In genomic region chr7:37343021-37343593, GRCm38 (mm10) we compare ENCODE assay signal across 9 mouse cellular contexts.
A peak's percentile ranks its signal among the peaks of the same experiment; 100 is the strongest.
DNase-seq lines count a peak whose midpoint lies in the region; ATAC-seq lines count a peak whose summit lies in the region.
"Had no signal": no experiment of that assay in that cellular context is flagged by ENCODE, and none has a peak within 500 bp of the region (broad histone marks: within the 10 kb centered on the region; RNA-seq: fewer than 3 reads in every experiment).

No protein-coding gene starts in this region.

- DNase-seq in lung, postnatal 25 days (ENCODE audit: low spot score), result no peak
- DNase-seq in adipocyte (ENCODE audit: low spot score), result no peak
- DNase-seq in layer of hippocampus, adult 11-12 months (ENCODE audit: low spot score), result no peak
- DNase-seq: gastrocnemius, postnatal 25 days had no signal

- no peaks in the 10 kb centered on the region for H3K36me3 ChIP-seq in lung, embryonic 16.5 days (ENCODE audit: control insufficient read depth, insufficient read depth, low read length)
- no peaks in the 10 kb centered on the region for H3K36me3 ChIP-seq in embryonic facial prominence, embryonic 12.5 days
- no peaks in the 10 kb centered on the region for H3K36me3 ChIP-seq in intestine, embryonic 15.5 days
- no peaks in the 10 kb centered on the region for H3K36me3 ChIP-seq in neural tube, embryonic 14.5 days (ENCODE audit: control insufficient read depth, insufficient read depth, low read length)

- H3K4me3 ChIP-seq in lung, embryonic 16.5 days (ENCODE audit: low read length), result peak overlapping the region; percentile 40
- H3K4me3 ChIP-seq in embryonic facial prominence, embryonic 12.5 days, result peak overlapping the region; percentile 31
- peak overlapping the region; percentile 29 for H3K4me3 ChIP-seq in intestine, embryonic 15.5 days (replicated peaks)
- H3K4me3 ChIP-seq in neural tube, embryonic 14.5 days (ENCODE audit: low read depth, low read length), result peak overlapping the region; percentile 24

- peak overlapping the region; percentile 39; the same call in 1 of the 2 replicates for H3K9ac ChIP-seq in lung, embryonic 16.5 days (ENCODE audit: low read length)
- H3K9ac ChIP-seq in embryonic facial prominence, embryonic 12.5 days, result 0 out of 2 replicates have a peak overlapping the region, but pooled peaks have one; percentile 31
- peak overlapping the region; percentile 17; the same call in 1 of the 2 replicates for H3K9ac ChIP-seq in intestine, embryonic 15.5 days
- peak overlapping the region; percentile 46 for H3K9ac ChIP-seq in neural tube, embryonic 14.5 days (replicated peaks; ENCODE audit: low read depth, low read length)

- peaks cover 8% of the 10 kb centered on the region for H3K4me1 ChIP-seq in lung, embryonic 16.5 days (replicated peaks; ENCODE audit: control insufficient read depth, insufficient read depth, low read length)
- peaks cover 25% of the 10 kb centered on the region for H3K4me1 ChIP-seq in embryonic facial prominence, embryonic 12.5 days
- peaks cover 13% of the 10 kb centered on the region for H3K4me1 ChIP-seq in intestine, embryonic 15.5 days (replicated peaks)
- peaks cover 24% of the 10 kb centered on the region for H3K4me1 ChIP-seq in neural tube, embryonic 14.5 days (ENCODE audit: control insufficient read depth, insufficient read depth, low read length)

- H3K9me3 ChIP-seq in lung, embryonic 16.5 days (ENCODE audit: control insufficient read depth, low read length), result no peaks in the 10 kb centered on the region
- no peaks in the 10 kb centered on the region for H3K9me3 ChIP-seq in embryonic facial prominence, embryonic 12.5 days
- no peaks in the 10 kb centered on the region for H3K9me3 ChIP-seq in intestine, embryonic 15.5 days
- H3K9me3 ChIP-seq in neural tube, embryonic 14.5 days (ENCODE audit: control insufficient read depth, low read length), result no peaks in the 10 kb centered on the region

- ATAC-seq in lung, embryonic 16.5 days (ENCODE audit: low read depth), result no peak
- peak; percentile 44; the same call in 1 of the 2 replicates for ATAC-seq in embryonic facial prominence, embryonic 12.5 days (ENCODE audit: insufficient number of reproducible peaks, insufficient read depth, low FRiP score, low TSS enrichment)
- peak; percentile 44; the same call in 1 of the 2 replicates for ATAC-seq in intestine, embryonic 15.5 days
- peak; percentile 62 for ATAC-seq in neural tube, embryonic 14.5 days (ENCODE audit: low read depth)
- ATAC-seq in inflammation-experienced regulatory T-cells, adult 6 months, result no peak

- 12% methylated on average over 23 of the region's 23 CpGs for WGBS in lung, embryonic 16.5 days
- WGBS in embryonic facial prominence, embryonic 12.5 days, result 14% methylated on average over 23 of the region's 23 CpGs
- WGBS in intestine, embryonic 15.5 days, result 17% methylated on average over 23 of the region's 23 CpGs
- WGBS in neural tube, embryonic 14.5 days, result 13% methylated on average over 23 of the region's 23 CpGs

- H3K27ac ChIP-seq in lung, embryonic 16.5 days (ENCODE audit: low read length), result no peak overlapping the region
- no peak overlapping the region for H3K27ac ChIP-seq in embryonic facial prominence, embryonic 12.5 days
- no peak overlapping the region for H3K27ac ChIP-seq in intestine, embryonic 15.5 days
- peak overlapping the region; percentile 75 for H3K27ac ChIP-seq in neural tube, embryonic 14.5 days (ENCODE audit: low read depth, low read length)

- no peaks in the 10 kb centered on the region for H3K27me3 ChIP-seq in lung, embryonic 16.5 days (ENCODE audit: control insufficient read depth, insufficient read depth, low read depth, low read length)
- H3K27me3 ChIP-seq in embryonic facial prominence, embryonic 12.5 days, result peaks cover 14% of the 10 kb centered on the region
- H3K27me3 ChIP-seq in intestine, embryonic 15.5 days (replicated peaks), result 0 out of 2 replicates have a peak, but pooled peaks cover 2% of the 10 kb centered on the region
- H3K27me3 ChIP-seq in neural tube, embryonic 14.5 days (ENCODE audit: control insufficient read depth, insufficient read depth, low read length), result no peaks in the 10 kb centered on the region

- H3K4me2 ChIP-seq in lung, embryonic 16.5 days (ENCODE audit: low read depth, low read length), result peak overlapping the region; percentile 78
- peak overlapping the region; percentile 59 for H3K4me2 ChIP-seq in embryonic facial prominence, embryonic 12.5 days (replicated peaks)
- peak overlapping the region; percentile 71 for H3K4me2 ChIP-seq in intestine, embryonic 15.5 days (replicated peaks)
- peak overlapping the region; percentile 60 for H3K4me2 ChIP-seq in neural tube, embryonic 14.5 days (ENCODE audit: low read depth, low read length)

Comparison
In these comparisons a context has a peak if more than half of its experiments do, and no peak if none do; other contexts are left out.
1. ATAC-seq: peak in embryonic facial prominence, embryonic 12.5 days (single experiment), intestine, embryonic 15.5 days (single experiment) and neural tube, embryonic 14.5 days (single experiment); none in lung, embryonic 16.5 days (single experiment) and inflammation-experienced regulatory T-cells, adult 6 months (single experiment).
2. Peak in every context shown above with its lines, with median percentiles within 50 percentile points of each other: H3K4me2 ChIP-seq, H3K4me3 ChIP-seq and H3K9ac ChIP-seq.